Mouse (Mus musculus) MEL (cell line): Measurements from ENCODE around the gene Abcc9. TPM values are rescaled to one million over a fixed set of nuclear protein-coding genes. Genes with fewer than 3 reads are reported as not detected.

Experiments
- DNase-seq: peaks from one replicate; pipeline ENCODE4 v3.0.0; 2011; ENCODE audit warnings: low read depth, low spot score
- H3K27ac ChIP-seq: 2 replicates; pipeline ENCODE4 v1.5.1; 2012; ENCODE audit warnings: low read depth, mild to moderate bottlenecking, control low read depth, low read length, moderate library complexity; ENCODE audit not compliant: control insufficient read depth
- H3K27me3 ChIP-seq, 2 experiments: fragments of 150-350 bp in 1 of 2; sonication (generic) in 1 of 2; 2 replicates each; pipeline ENCODE4 v1.6.1; 2012; ENCODE audit warnings: low read length in 2 of 2, mild to moderate bottlenecking in 2 of 2, improper control_type of control experiment in 1 of 2, moderate library complexity in 1 of 2; ENCODE audit not compliant: insufficient read depth in 2 of 2, control insufficient read depth in 1 of 2
- H3K36me3 ChIP-seq, 2 experiments: 2 replicates each; pipeline ENCODE4 v1.6.1; 2012 to 2014; ENCODE audit warnings: low read length in 2 of 2, improper control_type of control experiment in 1 of 2, inconsistent platforms in 1 of 2, mild to moderate bottlenecking in 1 of 2; ENCODE audit not compliant: insufficient read depth in 2 of 2, control insufficient read depth in 1 of 2
- H3K4me1 ChIP-seq, 2 experiments: fragments of 150-350 bp in 1 of 2; sonication (generic) in 1 of 2; 2 replicates each; pipeline ENCODE4 v1.6.1; 2012; ENCODE audit warnings: low read length in 2 of 2, improper control_type of control experiment in 1 of 2, mild to moderate bottlenecking in 1 of 2; ENCODE audit not compliant: insufficient read depth in 2 of 2, control insufficient read depth in 1 of 2
- H3K4me3 ChIP-seq, 2 experiments: fragments of 150-350 bp in 1 of 2; sonication (generic) in 1 of 2; 2 replicates each; pipeline ENCODE4 v1.5.1; 2012; ENCODE audit warnings: low read depth in 2 of 2, low read length in 2 of 2, mild to moderate bottlenecking in 2 of 2, moderate library complexity in 2 of 2, control low read depth in 1 of 2, improper control_type of control experiment in 1 of 2; ENCODE audit not compliant: control insufficient read depth in 1 of 2, insufficient read depth in 1 of 2
- H3K79me2 ChIP-seq: 2 replicates; pipeline ENCODE4 v1.6.1; 2012; ENCODE audit warnings: mild to moderate bottlenecking, low read length, moderate library complexity; ENCODE audit not compliant: control insufficient read depth, poor library complexity, insufficient read depth
- H3K9ac ChIP-seq: 2 replicates; pipeline ENCODE4 v1.6.1; 2012; ENCODE audit warnings: low read depth, mild to moderate bottlenecking, control low read depth, low read length, moderate library complexity; ENCODE audit not compliant: control insufficient read depth, poor library complexity, severe bottlenecking
- H3K9me3 ChIP-seq: fragments of 150-350 bp; sonication (generic); replicated peaks from 2 replicates; pipeline ENCODE4 v1.6.1; 2012; ENCODE audit warnings: mild to moderate bottlenecking, low read length, improper control_type of control experiment, moderate library complexity; ENCODE audit not compliant: insufficient read depth
- CTCF ChIP-seq, 3 experiments: IDR thresholded peaks in 2 of 3; conservative IDR thresholded peaks in 1 of 3; 2 replicates each; pipeline ENCODE4 v1.5.1; 2011 to 2012; ENCODE audit warnings: low read length in 3 of 3, low read depth in 2 of 3, mild to moderate bottlenecking in 2 of 3, improper control_type of control experiment in 1 of 3, inconsistent platforms in 1 of 3, mixed read lengths in 1 of 3, moderate library complexity in 1 of 3; ENCODE audit not compliant: control insufficient read depth in 1 of 3, insufficient read depth in 1 of 3, poor library complexity in 1 of 3, severe bottlenecking in 1 of 3
- E2F4 ChIP-seq: IDR thresholded peaks from 2 replicates; pipeline ENCODE4 v1.6.1; 2011; ENCODE audit warnings: low read depth, low read length, improper control_type of control experiment, borderline replicate concordance
- ELF1 ChIP-seq: IDR thresholded peaks from 2 replicates; pipeline ENCODE4 v1.6.1; 2014; ENCODE audit warnings: low read depth, mild to moderate bottlenecking, inconsistent platforms, low read length, improper control_type of control experiment, moderate library complexity
- ETS1 ChIP-seq: IDR thresholded peaks from 2 replicates; pipeline ENCODE4 v1.6.1; 2012; ENCODE audit warnings: low read depth, mild to moderate bottlenecking, inconsistent platforms, low read length, improper control_type of control experiment, moderate library complexity
- GATA1 ChIP-seq: IDR thresholded peaks from 2 replicates; pipeline ENCODE4 v1.6.1; 2011; ENCODE audit warnings: low read depth, low read length, improper control_type of control experiment
- HCFC1 ChIP-seq: IDR thresholded peaks from 2 replicates; pipeline ENCODE4 v1.6.1; 2012; ENCODE audit warnings: low read depth, mild to moderate bottlenecking, inconsistent platforms, low read length, improper control_type of control experiment, moderate library complexity
- KAT2A ChIP-seq: conservative IDR thresholded peaks from 2 replicates; pipeline ENCODE4 v1.6.1; 2012; ENCODE audit warnings: low read depth, low read length, improper control_type of control experiment, inconsistent platforms
- MAFK ChIP-seq: IDR thresholded peaks from 2 replicates; pipeline ENCODE4 v1.6.1; 2011; ENCODE audit warnings: low read depth, mild to moderate bottlenecking, low read length, improper control_type of control experiment, borderline replicate concordance
- MAZ ChIP-seq: IDR thresholded peaks from 2 replicates; pipeline ENCODE4 v1.6.1; 2012; ENCODE audit warnings: low read depth, mild to moderate bottlenecking, inconsistent platforms, low read length, improper control_type of control experiment
- MXI1 ChIP-seq: IDR thresholded peaks from 2 replicates; pipeline ENCODE4 v1.6.1; 2011; ENCODE audit warnings: mild to moderate bottlenecking, low read depth, low read length, improper control_type of control experiment
- MYB ChIP-seq: IDR thresholded peaks from 2 replicates; pipeline ENCODE4 v1.6.1; 2011; ENCODE audit warnings: mild to moderate bottlenecking, low read depth, low read length, improper control_type of control experiment
- MYC ChIP-seq: IDR thresholded peaks from 2 replicates; pipeline ENCODE4 v1.6.1; 2011; ENCODE audit warnings: low read depth, mild to moderate bottlenecking, low read length, improper control_type of control experiment, moderate library complexity
- NRF1 ChIP-seq: IDR thresholded peaks from 2 replicates; pipeline ENCODE4 v1.6.1; 2014; ENCODE audit warnings: low read depth, mild to moderate bottlenecking, inconsistent platforms, low read length, improper control_type of control experiment, moderate library complexity; ENCODE audit not compliant: poor library complexity, insufficient read depth, severe bottlenecking
- POLR2A ChIP-seq, 2 experiments: IDR thresholded peaks; 2 replicates each; pipeline ENCODE4 v1.6.1; 2011 to 2012; ENCODE audit warnings: low read length in 2 of 2, mild to moderate bottlenecking in 2 of 2, control low read depth in 1 of 2, improper control_type of control experiment in 1 of 2, low read depth in 1 of 2, moderate library complexity in 1 of 2; ENCODE audit not compliant: control insufficient read depth in 1 of 2, insufficient read depth in 1 of 2, poor library complexity in 1 of 2
- POLR2AphosphoS5 ChIP-seq: IDR thresholded peaks from 2 replicates; pipeline ENCODE4 v1.6.1; 2012; ENCODE audit warnings: low read depth, borderline replicate concordance, mild to moderate bottlenecking, inconsistent platforms, low read length, moderate library complexity, mixed read lengths
- RAD21 ChIP-seq: IDR thresholded peaks from 2 replicates; pipeline ENCODE4 v1.6.1; 2011; ENCODE audit warnings: mild to moderate bottlenecking, low read depth, low read length, improper control_type of control experiment
- RCOR1 ChIP-seq: IDR thresholded peaks from 2 replicates; pipeline ENCODE4 v1.6.1; 2012; ENCODE audit warnings: low read depth, mild to moderate bottlenecking, inconsistent platforms, low read length, improper control_type of control experiment
- TAL1 ChIP-seq: IDR thresholded peaks from 2 replicates; pipeline ENCODE4 v1.6.1; 2012; ENCODE audit warnings: mild to moderate bottlenecking, inconsistent platforms, low read length, moderate library complexity, mixed read lengths
- USF1 ChIP-seq: IDR thresholded peaks from 2 replicates; pipeline ENCODE4 v1.6.1; 2014; ENCODE audit warnings: low read depth, mild to moderate bottlenecking, inconsistent platforms, low read length, improper control_type of control experiment, moderate library complexity
- ZMIZ1 ChIP-seq: IDR thresholded peaks from 2 replicates; pipeline ENCODE4 v1.6.1; 2012; ENCODE audit warnings: low read depth, mild to moderate bottlenecking, inconsistent platforms, low read length, improper control_type of control experiment, moderate library complexity
- ZNF384 ChIP-seq: IDR thresholded peaks from 2 replicates; pipeline ENCODE4 v1.6.1; 2012; ENCODE audit warnings: low read depth, mild to moderate bottlenecking, inconsistent platforms, low read length, improper control_type of control experiment
- polyA plus RNA-seq, 2 experiments: library from polyadenylated mRNA; stranded (reverse) in 1 of 2; unstranded in 1 of 2; fragments of >175 nt in 1 of 2; fragments of >200 nt in 1 of 2; gene quantifications; 2 replicates each; pipeline versions ENCODE4 v1.2.1 to v1.2.4; 2012; ENCODE audit warnings: low replicate concordance in 2 of 2, low read depth in 1 of 2; ENCODE audit not compliant: insufficient read length in 2 of 2, insufficient read depth in 1 of 2, missing spikeins in 1 of 2
- total RNA-seq: library from RNA; depleted of rRNA; stranded (reverse); fragments of 300-350 nt; gene quantifications from 2 replicates; pipeline ENCODE4 v1.2.3, GENCODE M21; 2012

Abcc9 gene
- total and polyA plus RNA-seq, 3 experiments = not detected

DNA sequence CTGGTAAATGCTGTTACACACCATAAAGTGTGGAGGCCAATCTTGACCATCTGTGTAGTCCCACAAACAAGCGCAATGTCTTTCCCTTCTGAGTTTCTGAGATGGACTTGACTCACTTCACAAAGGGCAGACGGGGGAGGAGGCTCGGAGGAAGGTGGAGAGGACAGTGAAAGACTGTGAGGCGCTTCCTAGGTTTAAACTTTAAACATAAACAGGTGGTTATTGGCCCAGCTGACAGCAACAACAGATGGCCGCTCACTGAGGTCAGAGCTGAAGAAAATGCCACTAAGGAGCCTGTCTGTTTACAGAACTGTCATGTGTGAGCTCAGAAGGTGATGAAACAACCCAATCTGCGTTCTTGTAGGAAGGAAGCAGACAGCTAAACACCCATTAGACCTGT lies 78.8 kb downstream of the Abcc9 start:
- H3K79me2 ChIP-seq = no peaks in the 10 kb centered on the region
- H3K27ac ChIP-seq = no peak overlapping the region
- H3K9me3 ChIP-seq = no peaks in the 10 kb centered on the region
- H3K9ac ChIP-seq = no peak overlapping the region
- TF ChIP-seq ZNF384 (no peak), CTCF (IDR thresholded peaks at IDR 0.05 in 2 of 3, conservative IDR thresholded peaks at IDR 0.05 in 1 of 3; ENCODE audit: control insufficient read depth in 1 of 3, insufficient read depth in 1 of 3, low read depth in 2 of 3, low read length in 3 of 3, poor library complexity in 1 of 3, severe bottlenecking in 1 of 3) (no peak), ELF1 (no peak), MAZ (no peak), NRF1 (no peak), ETS1 (no peak), KAT2A (no peak), ZMIZ1 (no peak), MXI1 (no peak), TAL1 (no peak), RCOR1 (no peak)
- H3K36me3 ChIP-seq = no peaks in the 10 kb centered on the region
- no peaks in the 10 kb centered on the region for H3K27me3 ChIP-seq
- no peak for DNase-seq
- no peak overlapping the region for H3K4me3 ChIP-seq
- H3K4me1 ChIP-seq = no peaks in the 10 kb centered on the region

DNA sequence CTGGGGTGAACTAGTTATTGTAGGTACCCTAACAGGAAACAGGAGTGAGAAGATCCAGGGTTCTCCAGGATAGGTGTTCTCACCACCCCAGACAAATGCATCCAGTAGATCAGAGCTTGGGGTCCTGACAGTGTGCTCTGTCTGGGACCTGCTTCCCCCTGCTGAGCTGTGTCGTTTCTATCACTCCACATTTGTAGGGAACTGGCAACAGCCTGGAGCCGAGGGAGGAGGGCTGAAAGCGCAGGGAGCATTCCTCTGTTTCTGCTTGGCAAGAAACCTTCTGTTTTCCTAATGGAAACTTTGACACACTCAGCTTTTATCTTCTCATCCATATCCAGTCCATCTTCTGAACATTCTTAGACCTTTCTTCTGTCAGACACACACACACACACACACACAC lies 85.5 kb downstream of the Abcc9 start:
- Histone ChIP-seq H3K4me1 (no peaks in the 10 kb centered on the region), H3K9ac (no peak overlapping the region), H3K27ac (no peak overlapping the region), H3K9me3 (no peaks in the 10 kb centered on the region), H3K79me2 (no peaks in the 10 kb centered on the region), H3K27me3 (no peaks in the 10 kb centered on the region), H3K36me3 (no peaks in the 10 kb centered on the region), H3K4me3 (no peak overlapping the region)
- TF ChIP-seq MAFK (no peak), USF1 (no peak), HCFC1 (no peak), E2F4 (no peak), GATA1 (no peak), CTCF (IDR thresholded peaks at IDR 0.05 in 2 of 3, conservative IDR thresholded peaks at IDR 0.05 in 1 of 3; ENCODE audit: control insufficient read depth in 1 of 3, insufficient read depth in 1 of 3, low read depth in 2 of 3, low read length in 3 of 3, poor library complexity in 1 of 3, severe bottlenecking in 1 of 3) (no peak), NRF1 (no peak), POLR2A (IDR thresholded peaks at IDR 0.05; ENCODE audit: control insufficient read depth in 1 of 2, insufficient read depth in 1 of 2, low read depth in 1 of 2, low read length in 2 of 2, poor library complexity in 1 of 2) (no peak), POLR2AphosphoS5 (no peak), MXI1 (no peak), RAD21 (no peak), MYB (no peak), MYC (no peak)
- no peak for DNase-seq
